Mouse (Mus musculus): ENCODE results near the gene Fxyd4. TPM values are rescaled to one million over a fixed set of nuclear protein-coding genes. Genes with fewer than 3 reads are reported as not detected.

Fxyd4 gene
- polyA plus RNA-seq, 1 experiment from 2014 or later: 0.73 TPM

DNA sequence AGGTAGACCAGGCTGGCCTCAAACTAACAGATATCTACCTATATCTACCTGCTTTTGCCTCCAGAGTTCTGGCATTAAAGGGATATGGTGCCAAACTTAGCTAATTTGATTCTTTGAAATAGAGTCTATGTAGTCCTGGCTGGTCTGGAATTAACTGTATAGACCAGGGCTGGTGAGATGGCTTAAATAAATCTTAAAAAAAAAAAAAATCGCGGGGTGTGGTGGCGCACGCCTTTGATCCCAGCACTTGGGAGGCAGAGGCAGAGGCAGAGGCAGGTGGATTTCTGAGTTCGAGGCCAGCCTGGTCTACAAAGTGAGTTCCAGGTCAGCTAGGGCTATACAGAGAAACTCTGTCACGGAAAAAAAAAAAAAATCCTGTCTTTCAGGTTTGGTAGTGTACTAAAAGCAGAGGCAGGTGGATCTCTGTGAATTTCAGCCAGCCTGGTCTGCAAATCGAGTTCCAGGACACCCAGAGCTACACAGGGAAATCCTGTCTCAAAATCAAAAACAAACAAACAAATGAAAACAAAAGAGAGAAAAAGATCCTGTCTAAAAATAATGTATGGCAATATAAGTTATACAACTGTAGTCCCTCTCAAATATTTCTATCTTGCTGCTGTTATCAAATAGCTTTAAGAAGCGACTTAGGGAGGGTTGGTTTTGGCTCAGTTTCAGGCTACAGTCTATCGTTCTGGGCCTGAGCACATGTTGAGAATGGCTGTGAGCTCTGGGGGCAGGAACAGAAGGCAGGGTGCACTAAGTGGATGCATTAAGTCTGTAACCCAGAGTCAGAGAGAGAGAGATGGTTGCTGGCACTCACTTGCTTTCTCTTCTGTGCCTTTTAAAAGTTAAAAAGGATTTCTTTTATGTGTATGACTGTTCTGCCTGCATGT, 35.7 kb downstream of the Fxyd4 start:
- H3K9ac ChIP-seq: peak overlapping the region; percentile 35

DNA sequence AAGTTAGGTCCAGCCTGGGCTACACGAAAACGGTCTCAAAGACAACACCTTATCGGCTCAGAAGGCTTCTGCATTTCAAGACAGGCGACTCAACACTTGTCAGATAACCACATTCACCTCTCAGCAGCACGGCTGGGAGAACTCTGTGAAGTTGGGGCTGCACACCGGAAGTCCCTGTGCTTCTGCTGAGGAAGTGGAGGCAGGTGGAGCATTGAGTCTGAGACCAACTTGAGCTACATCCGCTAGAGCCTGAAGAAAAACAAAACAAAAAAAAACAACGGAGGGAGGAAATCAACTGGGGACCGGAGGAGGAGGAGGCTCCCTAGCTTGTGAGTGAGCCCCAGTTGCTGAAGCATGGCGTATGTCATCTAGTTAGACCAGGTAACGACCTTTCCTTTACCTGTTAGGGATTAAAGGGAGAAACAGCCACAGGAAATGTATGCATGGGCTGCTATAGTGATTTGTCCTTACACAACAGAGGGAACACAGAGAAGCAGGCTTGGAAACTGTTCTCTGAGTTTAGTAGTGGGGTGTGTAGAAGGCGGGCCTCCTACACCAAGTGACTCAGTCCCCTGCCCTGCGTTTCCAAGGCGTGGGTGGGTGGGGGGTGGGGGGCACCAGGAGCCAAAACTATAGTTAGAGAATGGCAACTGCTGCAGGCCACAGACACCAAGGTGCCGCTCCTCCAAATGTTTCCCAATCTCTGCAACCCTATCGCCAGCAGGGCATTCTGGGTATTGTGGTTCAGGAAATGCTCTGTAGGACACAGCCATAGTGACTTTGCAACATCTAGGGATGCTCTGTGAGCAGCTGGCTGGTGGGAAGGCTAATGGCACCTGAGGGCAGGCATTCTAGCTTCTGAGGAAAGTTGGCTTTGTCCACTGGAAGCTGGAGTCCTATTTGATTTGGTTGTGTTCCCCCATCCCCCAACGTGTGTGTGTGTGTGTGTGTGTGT, 37.1 kb downstream of the Fxyd4 start, which contains the start of gene Hnrnpf:
Gene Hnrnpf, plus strand, starts transcription at position 199 of the 955 bp plus-strand sequence.
- peak; percentile 69 for ATAC-seq
- H3K9me3 ChIP-seq (replicated peaks): no peaks in the 10 kb centered on the region
- peak within 1 kb of the TSS; percentile 82 for H3K27ac ChIP-seq
- H3K4me1 ChIP-seq: peaks cover 61% of the 10 kb centered on the region
- WGBS (ENCODE audit: insufficient replicate concordance): 32% methylated on average over 17 of the region's 17 CpGs
- H3K4me3 ChIP-seq: peak within 1 kb of the TSS; percentile 43
- H3K27me3 ChIP-seq (replicated peaks): no peaks in the 10 kb centered on the region
- no peaks in the 10 kb centered on the region for H3K36me3 ChIP-seq
- peak within 1 kb of the TSS; percentile 70 for H3K4me2 ChIP-seq
- peak within 1 kb of the TSS; percentile 56 for H3K9ac ChIP-seq

More for the DNA sequence above, 35.7 kb downstream of the Fxyd4 start:
- H3K9me3 ChIP-seq (replicated peaks): no peaks in the 10 kb centered on the region
- no peaks in the 10 kb centered on the region for H3K27me3 ChIP-seq (replicated peaks)
- H3K4me2 ChIP-seq: peak overlapping the region; percentile 37
- no peak for ATAC-seq
- H3K4me1 ChIP-seq: peaks cover 65% of the 10 kb centered on the region
- peak overlapping the region; percentile 70 for H3K27ac ChIP-seq
- H3K36me3 ChIP-seq: no peaks in the 10 kb centered on the region
- WGBS (ENCODE audit: insufficient replicate concordance): 65% methylated on average over 9 of the region's 9 CpGs
- no peak overlapping the region for H3K4me3 ChIP-seq

DNA sequence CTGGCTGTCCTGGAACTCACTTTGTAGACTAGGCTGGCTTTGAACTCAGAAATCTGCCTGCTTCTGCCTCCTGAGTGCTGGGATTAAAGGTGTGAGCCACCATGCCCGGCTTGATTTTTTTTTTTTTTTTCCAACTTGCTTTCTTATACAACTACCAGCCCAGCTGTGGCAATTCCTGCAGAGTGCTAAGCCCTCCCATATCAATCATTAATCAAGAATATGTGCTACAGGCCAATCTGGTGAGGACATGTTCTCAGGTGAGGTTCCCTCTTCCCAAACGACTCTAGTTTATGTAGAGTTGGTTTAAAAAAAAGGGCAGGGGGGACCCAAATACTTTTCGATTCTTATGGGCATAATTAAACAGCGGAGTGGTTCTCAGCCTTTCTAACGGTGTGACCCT, 39.7 kb downstream of the Fxyd4 start:
- H3K36me3 ChIP-seq: no peaks in the 10 kb centered on the region
- WGBS (ENCODE audit: insufficient replicate concordance): 64% methylated on average over 5 of the region's 5 CpGs
- no peak overlapping the region for H3K4me2 ChIP-seq
- peaks cover 40% of the 10 kb centered on the region for H3K4me1 ChIP-seq
- no peaks in the 10 kb centered on the region for H3K27me3 ChIP-seq (replicated peaks)
- no peak overlapping the region for H3K27ac ChIP-seq
- no peak overlapping the region for H3K9ac ChIP-seq
- no peak overlapping the region for H3K4me3 ChIP-seq
- no peak for ATAC-seq
- no peaks in the 10 kb centered on the region for H3K9me3 ChIP-seq (replicated peaks)

DNA sequence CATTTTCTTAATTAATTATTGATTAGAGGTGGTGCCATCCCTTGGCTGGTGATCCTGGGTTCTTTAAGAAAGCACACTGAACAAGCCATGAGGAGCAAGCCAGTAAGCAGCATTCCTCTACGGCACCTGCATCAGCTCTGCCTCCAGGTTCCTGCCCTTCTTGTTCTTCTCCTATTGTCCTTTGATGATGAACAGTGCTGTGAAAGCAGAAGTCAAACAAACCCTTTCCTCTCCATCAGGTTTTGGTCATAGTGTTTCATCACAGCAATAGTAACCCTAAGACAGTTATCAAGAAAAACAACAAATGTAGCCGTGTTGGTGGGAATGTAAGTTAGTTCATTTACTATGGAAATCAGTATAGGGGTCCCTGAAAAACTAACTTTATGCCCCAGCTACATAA, 44.1 kb downstream of the Fxyd4 start:
- Histone ChIP-seq H3K27me3 (replicated peaks) (no peaks in the 10 kb centered on the region), H3K4me1 (peaks cover 36% of the 10 kb centered on the region), H3K36me3 (no peaks in the 10 kb centered on the region), H3K4me3 (no peak overlapping the region), H3K9ac (no peak overlapping the region), H3K4me2 (no peak overlapping the region), H3K27ac (no peak overlapping the region), H3K9me3 (replicated peaks) (no peaks in the 10 kb centered on the region)
- 84% methylated on average over 2 of the region's 2 CpGs for WGBS (ENCODE audit: insufficient replicate concordance)
- no peak for ATAC-seq

DNA sequence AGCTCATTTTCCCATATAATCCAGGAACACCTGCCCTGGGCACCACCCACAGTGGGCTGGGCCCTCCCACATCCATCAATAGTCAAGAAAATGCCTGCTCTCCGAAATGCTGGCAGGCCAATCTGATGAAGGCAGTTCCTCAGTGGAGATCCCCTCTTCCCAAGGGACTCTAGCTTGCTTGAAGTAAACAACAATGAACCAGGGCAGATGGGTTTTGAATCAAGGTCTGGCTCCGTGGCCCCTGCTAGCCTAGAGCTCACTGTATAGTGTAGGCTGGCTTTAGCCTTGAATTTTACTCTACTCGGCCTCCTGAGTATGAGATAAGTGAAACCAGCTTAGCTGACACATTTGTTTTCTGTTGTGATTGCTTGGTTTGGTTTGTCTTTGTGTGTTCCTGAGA, 45.1 kb downstream of the Fxyd4 start:
- peaks cover 47% of the 10 kb centered on the region for H3K4me1 ChIP-seq
- no peak for ATAC-seq
- H3K4me3 ChIP-seq: no peak overlapping the region
- H3K27me3 ChIP-seq (replicated peaks): no peaks in the 10 kb centered on the region
- no peak overlapping the region for H3K4me2 ChIP-seq
- no peak overlapping the region for H3K9ac ChIP-seq
- no peaks in the 10 kb centered on the region for H3K9me3 ChIP-seq (replicated peaks)
- no peak overlapping the region for H3K27ac ChIP-seq
- H3K36me3 ChIP-seq: no peaks in the 10 kb centered on the region
- 65% methylated on average over 3 of the region's 3 CpGs for WGBS (ENCODE audit: insufficient replicate concordance)

DNA sequence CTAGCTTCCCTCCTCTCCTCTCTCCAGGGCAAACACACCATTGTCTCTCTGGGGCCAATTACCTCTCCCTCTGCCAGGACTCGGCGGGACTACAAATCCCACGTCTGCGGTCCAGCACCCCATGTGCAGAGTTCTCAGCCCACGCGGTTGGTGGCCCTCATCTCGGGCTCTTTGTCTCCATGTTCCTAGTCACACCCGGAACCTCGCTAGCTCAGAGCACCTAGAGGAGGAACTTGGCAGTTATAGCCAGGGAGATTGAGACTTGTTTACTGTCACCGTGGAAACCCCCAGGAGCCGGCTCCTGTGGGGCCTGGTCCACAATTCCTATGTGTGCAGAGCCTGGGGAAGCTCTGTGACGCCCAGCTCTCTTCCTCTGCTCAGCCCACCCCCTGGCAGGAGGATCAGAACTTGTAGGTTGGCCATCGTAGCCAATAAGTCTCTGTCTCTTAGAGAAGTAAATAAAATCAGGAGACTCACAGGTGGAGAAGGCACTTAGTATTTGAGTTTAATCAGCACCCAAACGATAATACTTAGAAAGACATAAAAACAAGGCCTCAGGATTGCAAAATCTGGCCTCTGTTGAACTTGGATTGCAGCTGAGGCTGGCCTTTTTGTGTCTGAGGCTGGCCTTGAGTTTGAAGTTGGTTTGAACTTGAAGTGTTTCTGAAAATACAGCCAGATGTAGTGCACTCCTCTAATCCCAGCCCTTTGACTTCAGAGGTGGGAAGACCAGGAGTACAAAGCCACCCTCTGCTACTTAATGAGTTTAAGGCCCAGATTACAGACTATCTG, 45.9 kb downstream of the Fxyd4 start:
- Histone ChIP-seq H3K36me3 (no peaks in the 10 kb centered on the region), H3K9ac (no peak overlapping the region), H3K27ac (no peak overlapping the region), H3K4me2 (no peak overlapping the region), H3K4me1 (peaks cover 54% of the 10 kb centered on the region), H3K9me3 (replicated peaks) (no peaks in the 10 kb centered on the region), H3K27me3 (replicated peaks) (no peaks in the 10 kb centered on the region), H3K4me3 (no peak overlapping the region)
- WGBS (ENCODE audit: insufficient replicate concordance): 56% methylated on average over 14 of the region's 14 CpGs
- ATAC-seq: no peak

DNA sequence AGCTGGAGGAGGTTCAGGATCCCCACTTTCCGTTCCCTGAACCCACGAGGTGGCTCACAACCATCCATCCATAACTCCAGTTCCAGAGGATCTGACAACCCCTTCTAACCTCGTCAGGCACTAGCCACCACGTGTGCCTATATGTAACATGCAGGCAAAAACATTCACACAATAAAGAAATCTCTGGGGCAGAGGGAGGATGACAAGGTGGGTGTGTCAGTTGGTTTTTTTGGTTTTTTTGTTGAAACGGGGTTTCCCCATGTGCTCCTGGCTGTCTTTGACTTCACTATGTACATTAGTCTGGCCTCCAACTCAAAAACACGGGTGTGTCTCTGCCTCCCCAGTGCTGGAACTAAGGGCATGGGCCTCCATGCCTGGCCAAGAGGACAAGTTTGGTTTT, 47.2 kb downstream of the Fxyd4 start:
- no peak overlapping the region for H3K4me2 ChIP-seq
- H3K9ac ChIP-seq: no peak overlapping the region
- H3K36me3 ChIP-seq: no peaks in the 10 kb centered on the region
- no peak for ATAC-seq
- H3K9me3 ChIP-seq (replicated peaks): no peaks in the 10 kb centered on the region
- H3K4me3 ChIP-seq: no peak overlapping the region
- H3K27ac ChIP-seq: peak overlapping the region; percentile 97; the same call in 1 of the 2 replicates
- peaks cover 67% of the 10 kb centered on the region for H3K4me1 ChIP-seq
- 61% methylated on average over 6 of the region's 6 CpGs for WGBS (ENCODE audit: insufficient replicate concordance)
- no peaks in the 10 kb centered on the region for H3K27me3 ChIP-seq (replicated peaks)

DNA sequence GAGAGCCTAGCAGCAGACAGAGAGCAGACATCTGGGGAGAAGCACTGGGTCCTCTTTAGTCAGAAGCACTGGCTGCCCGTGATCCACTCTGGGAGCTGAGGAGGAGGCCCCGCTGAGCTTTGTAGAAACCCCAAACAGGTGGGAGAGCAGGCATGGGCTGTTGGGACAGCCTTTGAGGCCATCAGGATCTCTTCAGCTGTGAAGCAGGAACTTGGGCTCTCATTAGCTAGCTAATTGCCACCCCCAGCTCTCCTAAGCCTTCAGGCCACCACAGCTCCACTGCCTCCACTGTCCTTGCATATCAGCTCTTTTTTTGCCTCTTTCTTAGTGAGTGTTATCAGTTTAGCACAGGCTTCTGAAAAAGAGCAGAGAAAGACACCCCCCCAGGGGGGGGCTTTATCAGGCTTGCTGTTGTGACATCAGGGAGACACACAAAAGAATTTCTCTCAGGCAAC, 48.8 kb downstream of the Fxyd4 start:
- Histone ChIP-seq H3K4me3 (peak overlapping the region; percentile 43), H3K4me2 (peak overlapping the region; percentile 71), H3K9me3 (replicated peaks) (no peaks in the 10 kb centered on the region), H3K9ac (peak overlapping the region; percentile 70), H3K27me3 (replicated peaks) (no peaks in the 10 kb centered on the region), H3K4me1 (peaks cover 73% of the 10 kb centered on the region), H3K36me3 (no peaks in the 10 kb centered on the region), H3K27ac (peak overlapping the region; percentile 97)
- 28% methylated on average over 2 of the region's 2 CpGs for WGBS (ENCODE audit: insufficient replicate concordance)
- ATAC-seq: peak; percentile 94

DNA sequence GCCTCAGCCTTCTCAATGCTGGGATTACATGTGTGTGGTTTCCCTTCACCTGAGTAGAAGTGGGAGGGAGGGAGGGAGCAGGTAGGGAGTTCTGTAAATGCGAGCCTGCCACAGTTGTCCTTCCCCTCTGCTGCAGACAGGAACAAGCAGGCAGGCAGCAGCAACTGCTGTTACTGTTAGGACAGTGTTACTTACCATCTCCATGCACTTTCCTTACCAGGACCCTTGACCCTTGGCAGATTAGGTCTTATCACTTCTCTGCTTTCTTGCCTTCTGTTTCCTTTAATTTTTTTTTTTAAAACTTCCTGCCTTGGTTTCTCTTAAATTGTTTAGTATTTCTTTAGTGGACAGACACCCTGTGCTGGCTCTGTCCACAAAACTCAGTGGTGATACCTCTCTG, 49.5 kb downstream of the Fxyd4 start:
- Histone ChIP-seq H3K27ac (peak overlapping the region; percentile 97), H3K36me3 (no peaks in the 10 kb centered on the region), H3K9me3 (replicated peaks) (no peaks in the 10 kb centered on the region), H3K4me2 (peak overlapping the region; percentile 71), H3K27me3 (replicated peaks) (no peaks in the 10 kb centered on the region), H3K4me3 (peak overlapping the region; percentile 43), H3K4me1 (peaks cover 78% of the 10 kb centered on the region), H3K9ac (peak overlapping the region; percentile 70)
- peak; percentile 42; the same call in 1 of the 2 replicates for ATAC-seq
- WGBS (ENCODE audit: insufficient replicate concordance): 25% methylated on average over 1 of the region's 1 CpGs

DNA sequence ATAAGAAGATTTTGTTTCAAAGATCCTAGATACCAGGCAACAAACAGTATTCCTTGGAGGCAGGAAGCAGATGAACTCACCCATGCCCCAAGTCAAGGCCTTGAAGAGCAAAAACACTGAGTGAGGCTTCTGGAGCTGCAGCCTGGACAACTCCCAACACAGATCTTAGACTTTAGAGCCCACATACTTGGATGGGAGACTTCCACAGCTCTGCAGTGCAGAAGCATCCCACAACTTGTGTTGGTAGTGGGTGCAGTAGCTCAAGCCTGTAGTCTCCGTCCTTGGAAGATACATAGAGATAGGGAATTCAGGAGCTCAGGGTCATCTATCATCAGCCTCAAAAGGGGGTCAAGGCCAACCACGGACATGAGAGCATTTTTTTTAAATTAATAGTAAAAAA, 51.5 kb downstream of the Fxyd4 start:
- no peak overlapping the region for H3K9ac ChIP-seq
- H3K27me3 ChIP-seq (replicated peaks): no peaks in the 10 kb centered on the region
- H3K4me2 ChIP-seq: no peak overlapping the region
- no peak for ATAC-seq
- peak overlapping the region; percentile 60 for H3K27ac ChIP-seq
- no peak overlapping the region for H3K4me3 ChIP-seq
- no peaks in the 10 kb centered on the region for H3K9me3 ChIP-seq (replicated peaks)
- no peaks in the 10 kb centered on the region for H3K36me3 ChIP-seq
- WGBS (ENCODE audit: insufficient replicate concordance): 80% methylated on average over 2 of the region's 2 CpGs
- peaks cover 93% of the 10 kb centered on the region for H3K4me1 ChIP-seq
